18 mouse cellular contexts compared by ENCODE assay signal in the genomic region with DNA sequence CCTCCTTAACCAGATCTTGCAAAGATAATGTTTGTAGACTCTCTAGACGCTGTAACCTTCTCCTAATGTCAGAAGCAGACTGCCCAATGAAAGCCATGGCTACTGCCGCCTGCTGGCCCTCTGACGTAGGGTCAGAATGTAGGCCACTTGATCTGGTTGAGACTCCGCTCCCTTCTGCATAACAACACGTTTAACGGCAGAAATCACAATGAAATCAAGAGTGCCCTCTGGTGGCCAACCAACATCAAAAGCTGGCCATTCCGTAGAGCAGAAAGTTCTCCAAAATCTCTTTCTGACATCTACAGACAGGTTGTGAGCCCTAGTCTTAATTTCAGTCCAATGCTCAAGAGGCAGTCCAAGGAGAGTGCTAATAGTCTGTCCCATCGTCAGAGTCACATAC. TPM values are rescaled to one million over a fixed set of nuclear protein-coding genes. Genes with fewer than 3 reads are reported as not detected.
DNase-seq lines count a peak whose midpoint lies in the region; ATAC-seq and TF ChIP-seq lines count a peak whose summit lies in the region.
"Not testable (repeated sequence)": the region's sequence is repeated elsewhere in the genome, so short reads cannot be mapped to it uniquely, and the experiment has no call there.
"Had no signal": no experiment of that assay in that cellular context is flagged by ENCODE, and none has a peak within 500 bp of the region (broad histone marks: within the 10 kb centered on the region; RNA-seq: fewer than 3 reads in every experiment).

No protein-coding gene starts in this region.

- not testable (repeated sequence) for H3K9ac ChIP-seq in ES-Bruce4 (ENCODE audit: low read depth, poor library complexity, severe bottlenecking); intestine, postnatal 0 days (ENCODE audit: low read depth, low read length); midbrain, postnatal 0 days (replicated peaks; ENCODE audit: low read length, poor library complexity, severe bottlenecking)

- not testable (repeated sequence) for H3K4me3 ChIP-seq in ES-Bruce4 (ENCODE audit: low read depth, low read length); intestine, postnatal 0 days (ENCODE audit: low read depth, low read length); midbrain, postnatal 0 days (ENCODE audit: low read depth, low read length)

- not testable (repeated sequence) for H3K4me1 ChIP-seq in ES-Bruce4 (ENCODE audit: control insufficient read depth, insufficient read depth, low read length); intestine, postnatal 0 days (replicated peaks; ENCODE audit: control insufficient read depth, insufficient read depth, low read length); midbrain, postnatal 0 days (ENCODE audit: insufficient read depth, low read length)

- peak; percentile 46 for TF ChIP-seq CTCF in ES-Bruce4 (IDR thresholded peaks at IDR 0.05; ENCODE audit: low read depth, low read length)
- TF ChIP-seq CTCF in intestine, postnatal 0 days (IDR thresholded peaks at IDR 0.05; ENCODE audit: low read depth), result peak; percentile 17
- TF ChIP-seq CTCF in midbrain, postnatal 0 days (IDR thresholded peaks at IDR 0.05), result not testable (repeated sequence)

- H3K4me2 ChIP-seq in intestine, postnatal 0 days (replicated peaks; ENCODE audit: low read depth); midbrain, postnatal 0 days (ENCODE audit: low read depth, low read length, poor library complexity, severe bottlenecking): not testable (repeated sequence)

- not testable (repeated sequence) for TF ChIP-seq EP300 in ES-Bruce4 (IDR thresholded peaks at IDR 0.05; ENCODE audit: insufficient read depth, low read depth, low read length)

- not testable (repeated sequence) for H3K27me3 ChIP-seq in ES-Bruce4 (ENCODE audit: control insufficient read depth, insufficient read depth, low read length, poor library complexity, severe bottlenecking); intestine, postnatal 0 days (replicated peaks; ENCODE audit: control insufficient read depth, insufficient read depth, low read length); midbrain, postnatal 0 days (ENCODE audit: insufficient read depth, low read length)

- intact Hi-C loops in left cerebral cortex, postnatal 25 days (cut with DNase I), result not testable (repeated sequence)

- peak; percentile 41 for DNase-seq in adrenal gland, postnatal 10 days
- DNase-seq in cerebellum, adult 9-11 months, result peak; percentile 8
- peak; percentile 9 for DNase-seq in layer of hippocampus, adult 11-12 months (ENCODE audit: low spot score)
- DNase-seq in left cerebral cortex, postnatal 25 days (ENCODE audit: low spot score in 2 of 2), result peak; percentile 2 to 9
- peak; percentile 10 for DNase-seq in midbrain, postnatal 0 days (ENCODE audit: low spot score)
- peak; percentile 11 for DNase-seq in thymus, postnatal 4 days

- TF ChIP-seq POLR2A in ES-Bruce4 (IDR thresholded peaks at IDR 0.05; ENCODE audit: insufficient read depth, low read length), result not testable (repeated sequence)

- WGBS in intestine, postnatal 0 days, result 54% methylated on average over 8 of the region's 8 CpGs
- WGBS in midbrain, postnatal 0 days, result 55% methylated on average over 8 of the region's 8 CpGs

- not testable (repeated sequence) for H3K36me3 ChIP-seq in ES-Bruce4 (ENCODE audit: control insufficient read depth, insufficient read depth, low read length, poor library complexity, severe bottlenecking); intestine, postnatal 0 days (ENCODE audit: control insufficient read depth, insufficient read depth); midbrain, postnatal 0 days (ENCODE audit: insufficient read depth, low read length)

- ATAC-seq in intestine, postnatal 0 days; midbrain, postnatal 0 days (ENCODE audit: low FRiP score): not testable (repeated sequence)

- H3K9me3 ChIP-seq in ES-Bruce4 (replicated peaks; ENCODE audit: control insufficient read depth, insufficient read depth, low read length, poor library complexity, severe bottlenecking); intestine, postnatal 0 days (ENCODE audit: control insufficient read depth); midbrain, postnatal 0 days (ENCODE audit: low read length): not testable (repeated sequence)

- not testable (repeated sequence) for H3K27ac ChIP-seq in ES-Bruce4 (ENCODE audit: insufficient read depth, low read length); intestine, postnatal 0 days (ENCODE audit: low read depth, low read length); midbrain, postnatal 0 days (ENCODE audit: low read depth, low read length)

RNA-seq across cellular contexts. Expression of a gene that starts 6.4 kb away (rescaled TPM):
- polyA plus RNA-seq in ES-Bruce4 (2011; ENCODE audit: insufficient read depth, insufficient read length, low read depth, missing spikeins), result 0.33 and 0.40 TPM in 2 replicates
- not detected for total RNA-seq in adrenal gland, postnatal 10 days (2021)
- polyA plus RNA-seq in intestine, postnatal 0 days (2015; fragmentation: Nextera tagmentation; extraction: Ambion mirVana), result not detected in 2 replicates
- not detected for total RNA-seq in left cerebral cortex, postnatal 25 days (2021)
- total RNA-seq in midbrain, postnatal 0 days (2014; rRNA removed), result not detected in 2 replicates
- polyA plus RNA-seq in midbrain, postnatal 0 days (2015; fragmentation: Nextera tagmentation; extraction: Ambion mirVana), result not detected in 2 replicates
- total RNA-seq: neutrophil, adult 5-6 weeks had no signal
- polyA plus RNA-seq: embryonic facial prominence, embryonic 10.5 days; gonadal fat pad, adult 2 months; heart, embryonic 15.5 days; hindbrain, embryonic 13.5 days; kidney, embryonic 15.5 days; limb, embryonic 10.5 days; liver, embryonic 16.5 days; small intestine, adult 2 months; stomach, embryonic 15.5 days had no signal

RNA-seq across cellular contexts. Expression of a gene that starts 24.0 kb away (rescaled TPM):
- polyA plus RNA-seq in ES-Bruce4 (2011; ENCODE audit: insufficient read depth, insufficient read length, low read depth, missing spikeins), result 40.1 and 42.4 TPM in 2 replicates
- total RNA-seq in adrenal gland, postnatal 10 days (2021), result not detected
- polyA plus RNA-seq in intestine, postnatal 0 days (2015; fragmentation: Nextera tagmentation; extraction: Ambion mirVana), result not detected in 2 replicates
- not detected for total RNA-seq in left cerebral cortex, postnatal 25 days (2021)
- total RNA-seq in midbrain, postnatal 0 days (2014; rRNA removed), result not detected in 2 replicates
- 0.39 TPM in 1 of 2 replicates, not detected in the other for polyA plus RNA-seq in midbrain, postnatal 0 days (2015; fragmentation: Nextera tagmentation; extraction: Ambion mirVana)
- total RNA-seq: neutrophil, adult 5-6 weeks had no signal
- polyA plus RNA-seq: embryonic facial prominence, embryonic 10.5 days; heart, embryonic 15.5 days; kidney, embryonic 15.5 days; limb, embryonic 10.5 days; liver, embryonic 16.5 days; small intestine, adult 2 months; stomach, embryonic 15.5 days had no signal

RNA-seq across cellular contexts. Expression of a gene that starts 31.6 kb away (rescaled TPM):
- polyA plus RNA-seq in ES-Bruce4 (2011; ENCODE audit: insufficient read depth, insufficient read length, low read depth, missing spikeins), result not detected in 2 replicates
- not detected for total RNA-seq in adrenal gland, postnatal 10 days (2021)
- polyA plus RNA-seq in intestine, postnatal 0 days (2015; fragmentation: Nextera tagmentation; extraction: Ambion mirVana), result not detected in 2 replicates
- not detected for total RNA-seq in left cerebral cortex, postnatal 25 days (2021)
- total RNA-seq in midbrain, postnatal 0 days (2014; rRNA removed), result not detected in 2 replicates
- not detected in 2 replicates for polyA plus RNA-seq in midbrain, postnatal 0 days (2015; fragmentation: Nextera tagmentation; extraction: Ambion mirVana)
- total RNA-seq: neutrophil, adult 5-6 weeks had no signal
- polyA plus RNA-seq: embryonic facial prominence, embryonic 10.5 days; gonadal fat pad, adult 2 months; heart, embryonic 15.5 days; hindbrain, embryonic 13.5 days; kidney, embryonic 15.5 days; limb, embryonic 10.5 days; liver, embryonic 16.5 days; small intestine, adult 2 months; stomach, embryonic 15.5 days had no signal

RNA-seq across cellular contexts. Expression of a gene that starts 56.5 kb away (rescaled TPM):
- 33.7 and 41.1 TPM in 2 replicates for polyA plus RNA-seq in ES-Bruce4 (2011; ENCODE audit: insufficient read depth, insufficient read length, low read depth, missing spikeins)
- 10 to 100 TPM; 26.4 to 27.9 TPM for total RNA-seq in adrenal gland, postnatal 10 days (2021)
- polyA plus RNA-seq in intestine, postnatal 0 days (2015; fragmentation: Nextera tagmentation; extraction: Ambion mirVana), result 18.5 and 18.7 TPM in 2 replicates
- 10 to 100 TPM; 56.7 to 69.6 TPM for total RNA-seq in left cerebral cortex, postnatal 25 days (2021)
- total RNA-seq in midbrain, postnatal 0 days (2014; rRNA removed), result 86.4 and 92.4 TPM in 2 replicates
- 78.6 and 85.2 TPM in 2 replicates for polyA plus RNA-seq in midbrain, postnatal 0 days (2015; fragmentation: Nextera tagmentation; extraction: Ambion mirVana)

RNA-seq across cellular contexts. Expression of a gene that starts 57.9 kb away (rescaled TPM):
- polyA plus RNA-seq in ES-Bruce4 (2011; ENCODE audit: insufficient read depth, insufficient read length, low read depth, missing spikeins), result 12.7 and 12.8 TPM in 2 replicates
- 1 to 10 TPM; 6.4 to 7.8 TPM for total RNA-seq in adrenal gland, postnatal 10 days (2021)
- polyA plus RNA-seq in intestine, postnatal 0 days (2015; fragmentation: Nextera tagmentation; extraction: Ambion mirVana), result 2.1 and 2.4 TPM in 2 replicates
- total RNA-seq in left cerebral cortex, postnatal 25 days (2021), result 10 to 100 TPM; 11.4 to 11.7 TPM
- 5.2 and 7.1 TPM in 2 replicates for total RNA-seq in midbrain, postnatal 0 days (2014; rRNA removed)
- 11.0 and 12.4 TPM in 2 replicates for polyA plus RNA-seq in midbrain, postnatal 0 days (2015; fragmentation: Nextera tagmentation; extraction: Ambion mirVana)
